Mouse (Mus musculus): ENCODE measurements around the gene Ndufaf2. TPM values are rescaled to one million over a fixed set of nuclear protein-coding genes. Genes with fewer than 3 reads are reported as not detected.

The Ndufaf2 gene
- total and polyA plus RNA-seq, 2 experiments: 10.5 to 26.1 TPM

DNA sequence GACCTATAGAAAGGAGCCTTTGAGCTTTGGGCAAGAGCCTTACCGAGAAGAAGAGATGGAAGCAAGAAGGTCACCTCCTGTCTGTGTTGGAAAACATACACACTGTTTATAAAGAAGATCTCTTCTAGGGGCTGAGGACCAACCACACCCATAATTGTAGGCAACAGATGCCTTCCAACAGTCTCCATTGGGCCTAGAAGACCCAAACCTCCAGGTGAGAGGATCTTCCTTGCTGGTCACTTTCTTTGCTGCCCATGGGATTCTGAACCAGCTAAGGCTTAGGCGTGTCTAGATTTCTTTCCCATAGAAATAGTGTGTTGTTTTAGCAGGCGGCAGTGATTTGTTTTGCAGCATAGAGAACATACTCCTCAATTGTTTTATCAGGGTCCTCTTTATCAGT is 162.1 kb downstream of the Ndufaf2 start:
- H3K4me3 ChIP-seq (ENCODE audit: insufficient read depth, low read depth, low read length): no peak overlapping the region
- WGBS: 94% methylated on average over 3 of the region's 3 CpGs
- TF ChIP-seq CTCF (IDR thresholded peaks at IDR 0.05; ENCODE audit: low read depth, low read length) (no peak), POLR2A (IDR thresholded peaks at IDR 0.05; ENCODE audit: extremely low read depth, insufficient read depth, low read length) (no peak)
- H3K4me1 ChIP-seq (ENCODE audit: control insufficient read depth, insufficient read depth, low read length): no peaks in the 10 kb centered on the region
- H3K36me3 ChIP-seq (ENCODE audit: control insufficient read depth, insufficient read depth, low read length): no peaks in the 10 kb centered on the region
- no peaks in the 10 kb centered on the region for H3K27me3 ChIP-seq (ENCODE audit: control insufficient read depth, insufficient read depth, low read length)
- no peak overlapping the region for H3K27ac ChIP-seq (replicated peaks; ENCODE audit: insufficient read depth, low read depth, low read length)
- no peaks in the 10 kb centered on the region for H3K79me2 ChIP-seq (ENCODE audit: control insufficient read depth, insufficient read depth, low read length)
- DNase-seq (ENCODE audit: extremely low read depth, low read depth, low spot score): no peak
- H3K9ac ChIP-seq (ENCODE audit: low read depth, low read length): no peak overlapping the region

- Histone ChIP-seq H3K27me3 (ENCODE audit: control insufficient read depth, insufficient read depth, low read length) (no peaks in the 10 kb centered on the region), H3K36me3 (ENCODE audit: control insufficient read depth, insufficient read depth, low read length) (no peaks in the 10 kb centered on the region), H3K79me2 (ENCODE audit: control insufficient read depth, insufficient read depth, low read length) (no peaks in the 10 kb centered on the region), H3K4me3 (ENCODE audit: insufficient read depth, low read depth, low read length) (no peak overlapping the region), H3K27ac (replicated peaks; ENCODE audit: insufficient read depth, low read depth, low read length) (no peak overlapping the region), H3K4me1 (ENCODE audit: control insufficient read depth, insufficient read depth, low read length) (no peaks in the 10 kb centered on the region), H3K9ac (ENCODE audit: low read depth, low read length) (no peak overlapping the region)
- no peak for TF ChIP-seq CTCF (IDR thresholded peaks at IDR 0.05; ENCODE audit: low read depth, low read length)
- TF ChIP-seq POLR2A (IDR thresholded peaks at IDR 0.05; ENCODE audit: extremely low read depth, insufficient read depth, low read length): no peak
- 83% methylated on average over 7 of the region's 7 CpGs for WGBS
- no peak for DNase-seq (ENCODE audit: extremely low read depth, low read depth, low spot score)
These were observed 163.2 kb downstream of the Ndufaf2 start for GRCm38 (mm10) chr13:107995211-107995610.

DNA sequence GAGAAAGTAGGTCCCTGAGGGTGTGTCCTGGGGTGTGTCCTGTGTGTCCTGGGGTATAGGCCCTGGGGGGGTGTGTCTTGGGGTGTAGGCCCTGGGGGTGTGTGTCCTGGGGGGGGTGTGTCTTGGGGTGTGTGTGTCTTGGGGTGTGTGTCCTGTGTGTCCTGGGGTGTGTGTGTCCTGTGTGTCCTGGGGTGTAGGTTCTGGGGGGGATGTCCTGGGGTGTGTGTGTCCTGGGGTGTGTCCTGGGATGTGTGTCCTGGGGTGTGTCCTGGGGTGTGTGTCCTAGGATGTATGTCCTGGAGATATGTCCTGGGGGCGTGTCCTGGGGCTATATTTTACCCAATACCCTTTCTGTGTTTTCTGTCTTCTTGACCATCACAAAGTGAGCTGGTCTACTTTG is 165.8 kb downstream of the Ndufaf2 start:
- H3K27ac ChIP-seq (replicated peaks; ENCODE audit: insufficient read depth, low read depth, low read length): no peak overlapping the region
- no peaks in the 10 kb centered on the region for H3K27me3 ChIP-seq (ENCODE audit: control insufficient read depth, insufficient read depth, low read length)
- H3K79me2 ChIP-seq (ENCODE audit: control insufficient read depth, insufficient read depth, low read length): no peaks in the 10 kb centered on the region
- WGBS: 75% methylated on average over 1 of the region's 1 CpGs
- H3K4me1 ChIP-seq (ENCODE audit: control insufficient read depth, insufficient read depth, low read length): no peaks in the 10 kb centered on the region
- no peak overlapping the region for H3K4me3 ChIP-seq (ENCODE audit: insufficient read depth, low read depth, low read length)
- H3K36me3 ChIP-seq (ENCODE audit: control insufficient read depth, insufficient read depth, low read length): no peaks in the 10 kb centered on the region
- no peak overlapping the region for H3K9ac ChIP-seq (ENCODE audit: low read depth, low read length)
- no peak for TF ChIP-seq CTCF (IDR thresholded peaks at IDR 0.05; ENCODE audit: low read depth, low read length)
- TF ChIP-seq POLR2A (IDR thresholded peaks at IDR 0.05; ENCODE audit: extremely low read depth, insufficient read depth, low read length): no peak
- DNase-seq (ENCODE audit: extremely low read depth, low read depth, low spot score): no peak

DNA sequence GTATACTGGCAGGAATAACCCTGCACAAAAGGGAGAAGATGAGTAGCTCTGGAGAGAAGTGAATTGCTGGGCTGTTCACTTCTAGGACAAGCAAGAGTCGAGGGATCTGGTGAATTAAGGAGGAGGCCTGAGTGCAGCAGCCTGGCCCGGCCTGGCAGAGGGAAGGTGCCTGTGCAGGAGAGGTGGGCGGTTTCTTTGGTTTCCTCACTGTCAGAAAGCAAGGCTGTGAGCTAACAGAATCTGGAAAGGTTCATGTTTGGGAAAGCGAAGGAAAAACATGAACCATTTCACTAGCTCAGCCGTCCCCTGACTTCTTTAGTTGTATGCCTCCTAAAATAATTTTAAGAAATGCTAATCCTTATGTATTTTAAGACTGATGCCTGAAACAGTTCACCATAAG is 173.8 kb downstream of the Ndufaf2 start:
- Histone ChIP-seq H3K27ac (replicated peaks; ENCODE audit: insufficient read depth, low read depth, low read length) (no peak overlapping the region), H3K27me3 (ENCODE audit: control insufficient read depth, insufficient read depth, low read length) (no peaks in the 10 kb centered on the region), H3K79me2 (ENCODE audit: control insufficient read depth, insufficient read depth, low read length) (no peaks in the 10 kb centered on the region), H3K9ac (ENCODE audit: low read depth, low read length) (no peak overlapping the region), H3K4me3 (ENCODE audit: insufficient read depth, low read depth, low read length) (no peak overlapping the region), H3K36me3 (ENCODE audit: control insufficient read depth, insufficient read depth, low read length) (no peaks in the 10 kb centered on the region), H3K4me1 (ENCODE audit: control insufficient read depth, insufficient read depth, low read length) (no peaks in the 10 kb centered on the region)
- no peak for DNase-seq (ENCODE audit: extremely low read depth, low read depth, low spot score)
- WGBS: 90% methylated on average over 5 of the region's 5 CpGs
- no peak for TF ChIP-seq CTCF (IDR thresholded peaks at IDR 0.05; ENCODE audit: low read depth, low read length)
- TF ChIP-seq POLR2A (IDR thresholded peaks at IDR 0.05; ENCODE audit: extremely low read depth, insufficient read depth, low read length): no peak

DNA sequence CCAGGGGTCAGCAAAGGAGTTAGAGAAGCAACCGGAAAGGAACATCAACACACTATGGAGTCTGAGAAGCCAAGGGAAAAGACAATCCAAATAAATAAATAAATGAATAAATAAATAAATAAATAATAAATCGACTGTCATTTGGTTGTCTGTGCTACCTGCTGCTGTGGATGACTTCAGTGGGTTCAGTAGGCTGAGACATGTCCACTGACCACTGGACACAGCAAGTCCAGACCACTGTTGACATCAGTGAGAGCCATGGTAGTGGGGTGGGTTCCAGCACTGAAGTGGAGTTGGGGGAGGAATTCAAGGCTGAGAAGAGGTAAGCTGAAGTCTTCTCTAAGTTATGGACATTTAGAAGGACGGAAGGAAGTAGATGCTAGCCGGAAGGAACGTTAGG is 174.2 kb downstream of the Ndufaf2 start:
- Histone ChIP-seq H3K27ac (replicated peaks; ENCODE audit: insufficient read depth, low read depth, low read length) (no peak overlapping the region), H3K4me3 (ENCODE audit: insufficient read depth, low read depth, low read length) (no peak overlapping the region), H3K79me2 (ENCODE audit: control insufficient read depth, insufficient read depth, low read length) (no peaks in the 10 kb centered on the region), H3K9ac (ENCODE audit: low read depth, low read length) (no peak overlapping the region), H3K27me3 (ENCODE audit: control insufficient read depth, insufficient read depth, low read length) (no peaks in the 10 kb centered on the region), H3K36me3 (ENCODE audit: control insufficient read depth, insufficient read depth, low read length) (no peaks in the 10 kb centered on the region), H3K4me1 (ENCODE audit: control insufficient read depth, insufficient read depth, low read length) (no peaks in the 10 kb centered on the region)
- TF ChIP-seq POLR2A (IDR thresholded peaks at IDR 0.05; ENCODE audit: extremely low read depth, insufficient read depth, low read length) (no peak), CTCF (IDR thresholded peaks at IDR 0.05; ENCODE audit: low read depth, low read length) (no peak)
- 86% methylated on average over 5 of the region's 5 CpGs for WGBS
- DNase-seq (ENCODE audit: extremely low read depth, low read depth, low spot score): no peak

DNA sequence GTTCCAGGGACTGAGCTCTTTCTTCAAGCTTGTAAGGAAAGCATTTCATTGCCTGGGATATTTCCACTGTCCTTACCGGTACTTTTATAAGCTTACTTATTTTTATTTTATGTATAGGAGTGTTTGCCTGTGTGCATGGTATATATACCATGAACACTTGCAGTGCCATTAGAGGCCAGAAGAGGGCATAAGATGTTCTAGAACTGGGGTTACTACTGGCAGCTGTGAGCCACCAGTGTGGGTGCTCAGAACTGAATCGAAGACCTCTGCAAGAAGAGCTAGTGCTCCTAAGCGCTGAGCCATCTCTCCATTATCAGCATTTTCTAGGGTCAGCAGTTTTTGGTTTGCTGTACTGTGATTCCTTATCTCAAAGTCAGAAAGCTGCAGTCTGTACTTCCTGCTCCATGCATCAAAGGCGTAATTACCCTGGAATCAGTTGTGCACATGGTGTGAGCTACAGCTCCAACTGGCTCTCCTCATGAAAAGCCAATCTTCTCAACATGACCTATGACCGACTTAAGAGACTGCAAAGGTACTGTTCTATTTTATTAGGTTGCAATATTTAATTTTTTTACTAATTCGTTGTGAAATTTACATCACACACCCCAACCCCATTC is 175.1 kb downstream of the Ndufaf2 start:
- DNase-seq (ENCODE audit: extremely low read depth, low read depth, low spot score): no peak
- Histone ChIP-seq H3K4me3 (ENCODE audit: insufficient read depth, low read depth, low read length) (no peak overlapping the region), H3K27me3 (ENCODE audit: control insufficient read depth, insufficient read depth, low read length) (no peaks in the 10 kb centered on the region), H3K9ac (ENCODE audit: low read depth, low read length) (no peak overlapping the region), H3K4me1 (ENCODE audit: control insufficient read depth, insufficient read depth, low read length) (no peaks in the 10 kb centered on the region), H3K79me2 (ENCODE audit: control insufficient read depth, insufficient read depth, low read length) (no peaks in the 10 kb centered on the region), H3K27ac (replicated peaks; ENCODE audit: insufficient read depth, low read depth, low read length) (no peak overlapping the region), H3K36me3 (ENCODE audit: control insufficient read depth, insufficient read depth, low read length) (no peaks in the 10 kb centered on the region)
- TF ChIP-seq CTCF (IDR thresholded peaks at IDR 0.05; ENCODE audit: low read depth, low read length) (no peak), POLR2A (IDR thresholded peaks at IDR 0.05; ENCODE audit: extremely low read depth, insufficient read depth, low read length) (no peak)
- 90% methylated on average over 6 of the region's 6 CpGs for WGBS

Data from liver, adult 2 months (tissue).